Mouse (Mus musculus) ES-Bruce4 (cell line): ENCODE measurements around the gene Borcs8.

Source experiments
- CTCF ChIP-seq: IDR thresholded peaks from one replicate; pipeline ENCODE4 v1.8.1; 2011; ENCODE audit warnings: low read depth, low read length
- EP300 ChIP-seq: IDR thresholded peaks from 2 replicates; pipeline ENCODE4 v1.6.1; 2011; ENCODE audit warnings: low read depth, low read length; ENCODE audit not compliant: insufficient read depth
- POLR2A ChIP-seq: IDR thresholded peaks from one replicate; pipeline ENCODE4 v1.8.1; 2011; ENCODE audit warnings: low read length; ENCODE audit not compliant: insufficient read depth

DNA sequence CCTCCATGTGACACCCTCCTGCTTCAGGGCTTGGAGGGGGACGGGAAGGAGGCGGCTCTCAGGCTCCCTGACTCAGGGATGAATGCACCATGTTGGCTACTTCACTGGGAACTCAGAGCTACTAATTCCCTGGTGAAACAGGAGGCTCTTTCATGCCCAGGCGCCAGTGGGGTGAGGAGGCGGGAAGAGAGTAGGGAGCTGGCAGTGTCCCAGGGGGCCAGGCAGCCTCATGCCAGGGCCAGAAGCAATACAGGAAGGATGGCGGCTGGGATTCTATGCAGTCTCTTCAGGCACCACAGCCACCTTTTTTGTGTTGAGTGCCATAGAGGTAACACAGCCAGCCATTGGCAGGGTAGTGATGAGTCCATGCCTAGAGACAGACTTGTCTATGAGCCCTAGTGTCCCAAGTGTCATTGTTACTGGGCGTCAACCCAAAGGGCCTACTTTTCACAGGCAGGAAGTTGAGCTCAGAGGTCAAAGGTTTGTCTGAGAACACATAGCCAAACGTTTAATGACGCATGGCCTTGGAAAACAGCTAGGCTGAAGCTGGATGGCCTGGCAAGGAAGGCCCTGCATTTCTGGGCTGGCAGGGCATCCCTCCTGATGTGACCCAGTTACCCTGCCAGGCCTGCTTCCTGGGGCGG lies 9.9 kb upstream of the Borcs8 start:
- TF ChIP-seq POLR2A: no peak
- no peak for TF ChIP-seq CTCF
- no peak for TF ChIP-seq EP300
